Mouse (Mus musculus): ENCODE results near the gene Cd164l2. TPM values are rescaled to one million over a fixed set of nuclear protein-coding genes. Genes with fewer than 3 reads are reported as not detected.

Gene Cd164l2
- total and polyA plus RNA-seq, 3 experiments: not detected

- no peak for DNase-seq (ENCODE audit: low spot score)
- TF ChIP-seq GATA2 (IDR thresholded peaks at IDR 0.05; ENCODE audit: borderline replicate concordance, low read depth, low read length) (no peak), CTCF (IDR thresholded peaks at IDR 0.05; ENCODE audit: low read depth, low read length) (no peak), TAL1 (conservative IDR thresholded peaks at IDR 0.05; ENCODE audit: low read depth, low read length) (no peak), GATA1 (IDR thresholded peaks at IDR 0.05; ENCODE audit: borderline replicate concordance, low read length) (no peak), POLR2AphosphoS5 (IDR thresholded peaks at IDR 0.05; ENCODE audit: insufficient replicate concordance, low read depth, low read length) (no peak)
- H3K36me3 ChIP-seq (replicated peaks): peaks cover 82% of the 10 kb centered on the region
Measured at GRCm38 (mm10) chr4:133197355-133197754, 14.6 kb upstream of the Cd164l2 start.

DNA sequence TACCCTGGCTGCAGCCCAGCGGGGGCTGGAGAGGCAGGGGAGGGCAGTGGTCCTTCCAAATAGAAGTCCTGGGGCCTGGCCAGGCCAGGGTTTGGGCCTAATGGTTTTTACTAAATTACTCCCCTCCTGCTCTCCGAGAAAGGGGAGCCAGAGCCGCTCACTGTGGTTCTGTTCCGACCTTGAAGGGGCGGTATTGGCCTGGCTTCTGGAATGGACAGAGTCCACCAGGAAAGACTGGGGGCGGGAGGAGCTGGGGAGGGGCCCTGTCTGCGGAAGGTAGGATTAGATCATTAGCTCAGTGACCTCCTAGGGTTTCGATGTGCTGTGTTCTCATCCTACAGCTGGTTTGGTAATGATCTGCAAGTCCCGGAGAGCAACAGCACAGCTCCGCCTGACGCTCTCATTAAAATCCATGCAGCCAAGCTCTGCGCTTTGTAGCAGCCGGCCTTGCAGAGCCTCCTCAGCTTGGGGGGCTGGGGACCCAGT is 14.1 kb upstream of the Cd164l2 start:
- Histone ChIP-seq H3K4me3 (ENCODE audit: low read depth, low read length) (no peak overlapping the region), H3K36me3 (replicated peaks) (peaks cover 77% of the 10 kb centered on the region), H3K9me3 (replicated peaks) (no peaks in the 10 kb centered on the region), H3K27me3 (ENCODE audit: insufficient read depth, low read length) (peaks cover 3% of the 10 kb centered on the region; the same call in 1 of the 2 replicates), H3K4me1 (ENCODE audit: insufficient read depth, low read depth, low read length) (peaks cover 16% of the 10 kb centered on the region)
- DNase-seq (ENCODE audit: low spot score) (no peak), ATAC-seq (ENCODE audit: extremely low read depth, insufficient number of reproducible peaks, low FRiP score, poor library complexity, severe bottlenecking) (no peak)
- TF ChIP-seq TAL1 (conservative IDR thresholded peaks at IDR 0.05; ENCODE audit: low read depth, low read length) (no peak), POLR2AphosphoS5 (IDR thresholded peaks at IDR 0.05; ENCODE audit: insufficient replicate concordance, low read depth, low read length) (no peak), CTCF (IDR thresholded peaks at IDR 0.05; ENCODE audit: low read depth, low read length) (no peak), GATA2 (IDR thresholded peaks at IDR 0.05; ENCODE audit: borderline replicate concordance, low read depth, low read length) (no peak), GATA1 (IDR thresholded peaks at IDR 0.05; ENCODE audit: borderline replicate concordance, low read length) (no peak)

More at GRCm38 (mm10) chr4:133197355-133197754, 14.6 kb upstream of the Cd164l2 start:
- Histone ChIP-seq H3K9me3 (replicated peaks) (no peaks in the 10 kb centered on the region), H3K4me1 (ENCODE audit: insufficient read depth, low read depth, low read length) (peaks cover 16% of the 10 kb centered on the region), H3K4me3 (ENCODE audit: low read depth, low read length) (no peak overlapping the region), H3K27me3 (ENCODE audit: insufficient read depth, low read length) (peaks cover 3% of the 10 kb centered on the region; the same call in 1 of the 2 replicates)
- no peak for ATAC-seq (ENCODE audit: extremely low read depth, insufficient number of reproducible peaks, low FRiP score, poor library complexity, severe bottlenecking)

DNA sequence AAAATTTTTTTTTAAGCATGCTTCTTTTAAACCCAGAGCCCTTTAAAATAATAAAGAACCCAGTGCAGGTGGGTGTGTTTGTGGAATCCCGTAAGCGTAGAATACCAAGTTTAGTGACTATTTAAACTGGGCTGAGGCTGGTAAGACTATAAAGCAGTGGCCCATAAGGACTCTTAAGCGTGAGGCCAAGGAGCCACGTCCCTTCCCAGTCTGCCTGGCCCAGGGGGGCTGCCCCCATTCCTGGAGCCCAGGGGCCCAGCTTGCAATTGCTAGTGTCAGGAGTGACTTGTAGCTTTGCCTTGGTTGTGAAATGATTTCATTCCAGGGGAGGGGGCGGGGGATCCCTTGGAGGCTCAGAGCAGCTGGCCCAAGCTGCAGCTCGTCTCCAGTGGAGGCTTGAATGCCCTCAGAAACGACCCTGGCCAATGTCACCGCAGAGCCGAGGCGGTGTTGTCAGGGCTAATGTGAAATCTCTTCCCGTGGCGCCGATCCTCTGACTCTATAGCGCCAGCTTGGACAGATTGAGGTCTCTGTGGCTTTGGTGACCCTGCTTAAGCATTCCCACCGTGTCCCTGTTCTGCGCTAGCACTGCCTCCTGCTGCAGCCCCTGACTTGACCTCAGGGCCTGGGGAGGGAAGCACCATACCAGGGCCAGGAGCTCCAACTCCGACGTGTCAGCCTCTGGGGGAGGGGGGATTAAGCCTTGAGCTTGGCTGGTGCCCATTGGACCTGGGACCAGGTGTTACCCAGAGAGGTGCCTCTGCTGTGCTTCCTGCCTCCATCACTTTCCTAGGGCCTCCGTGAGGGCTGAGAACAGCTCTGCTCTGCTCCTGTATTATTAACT is 13.4 kb upstream of the Cd164l2 start:
- Histone ChIP-seq H3K9me3 (replicated peaks) (no peaks in the 10 kb centered on the region), H3K4me3 (ENCODE audit: low read depth, low read length) (no peak overlapping the region), H3K36me3 (replicated peaks) (peaks cover 70% of the 10 kb centered on the region), H3K4me1 (ENCODE audit: insufficient read depth, low read depth, low read length) (peaks cover 16% of the 10 kb centered on the region), H3K27me3 (ENCODE audit: insufficient read depth, low read length) (peaks cover 3% of the 10 kb centered on the region; the same call in 1 of the 2 replicates)
- DNase-seq (ENCODE audit: low spot score): no peak
- TF ChIP-seq POLR2AphosphoS5 (IDR thresholded peaks at IDR 0.05; ENCODE audit: insufficient replicate concordance, low read depth, low read length) (no peak), CTCF (IDR thresholded peaks at IDR 0.05; ENCODE audit: low read depth, low read length) (no peak), GATA2 (IDR thresholded peaks at IDR 0.05; ENCODE audit: borderline replicate concordance, low read depth, low read length) (no peak), GATA1 (IDR thresholded peaks at IDR 0.05; ENCODE audit: borderline replicate concordance, low read length) (no peak), TAL1 (conservative IDR thresholded peaks at IDR 0.05; ENCODE audit: low read depth, low read length) (no peak)
- no peak for ATAC-seq (ENCODE audit: extremely low read depth, insufficient number of reproducible peaks, low FRiP score, poor library complexity, severe bottlenecking)

- Histone ChIP-seq H3K4me3 (ENCODE audit: low read depth, low read length) (no peak overlapping the region), H3K9me3 (replicated peaks) (no peaks in the 10 kb centered on the region), H3K4me1 (ENCODE audit: insufficient read depth, low read depth, low read length) (peaks cover 16% of the 10 kb centered on the region), H3K36me3 (replicated peaks) (peaks cover 58% of the 10 kb centered on the region), H3K27me3 (ENCODE audit: insufficient read depth, low read length) (peaks cover 8% of the 10 kb centered on the region; the same call in 1 of the 2 replicates)
- no peak for TF ChIP-seq POLR2AphosphoS5 (IDR thresholded peaks at IDR 0.05; ENCODE audit: insufficient replicate concordance, low read depth, low read length)
- TF ChIP-seq GATA2 (IDR thresholded peaks at IDR 0.05; ENCODE audit: borderline replicate concordance, low read depth, low read length): no peak
- TF ChIP-seq GATA1 (IDR thresholded peaks at IDR 0.05; ENCODE audit: borderline replicate concordance, low read length): no peak
- no peak for TF ChIP-seq TAL1 (conservative IDR thresholded peaks at IDR 0.05; ENCODE audit: low read depth, low read length)
- no peak for TF ChIP-seq CTCF (IDR thresholded peaks at IDR 0.05; ENCODE audit: low read depth, low read length)
- ATAC-seq (ENCODE audit: extremely low read depth, insufficient number of reproducible peaks, low FRiP score, poor library complexity, severe bottlenecking) (no peak), DNase-seq (ENCODE audit: low spot score) (no peak)
Measured at GRCm38 (mm10) chr4:133199743-133200142, 12.2 kb upstream of the Cd164l2 start.

DNA sequence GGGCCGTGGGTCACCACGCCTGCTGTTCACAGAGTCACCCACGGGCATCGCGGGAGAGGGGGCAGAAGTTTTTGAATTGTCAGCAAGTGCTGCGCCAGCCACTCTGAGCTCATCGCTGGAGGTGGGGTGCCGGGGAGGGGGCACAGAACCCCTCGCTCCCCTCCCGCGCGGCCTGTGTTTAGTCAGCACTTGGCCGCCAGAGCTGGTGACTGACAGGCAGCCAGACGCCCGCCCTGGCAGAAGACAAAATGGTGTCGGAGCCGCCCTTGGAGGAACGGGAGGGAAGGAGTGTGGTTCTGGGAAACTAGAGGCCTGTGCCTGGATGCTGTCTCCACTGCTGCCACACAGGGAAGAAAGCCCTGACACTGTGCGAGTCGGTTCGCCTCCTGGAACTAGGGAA is 11.6 kb upstream of the Cd164l2 start:
- Histone ChIP-seq H3K4me1 (ENCODE audit: insufficient read depth, low read depth, low read length) (peaks cover 16% of the 10 kb centered on the region), H3K9me3 (replicated peaks) (no peaks in the 10 kb centered on the region), H3K4me3 (ENCODE audit: low read depth, low read length) (no peak overlapping the region), H3K27me3 (ENCODE audit: insufficient read depth, low read length) (peaks cover 9% of the 10 kb centered on the region; the same call in 1 of the 2 replicates), H3K36me3 (replicated peaks) (peaks cover 52% of the 10 kb centered on the region)
- no peak for ATAC-seq (ENCODE audit: extremely low read depth, insufficient number of reproducible peaks, low FRiP score, poor library complexity, severe bottlenecking)
- no peak for DNase-seq (ENCODE audit: low spot score)
- no peak for TF ChIP-seq GATA2 (IDR thresholded peaks at IDR 0.05; ENCODE audit: borderline replicate concordance, low read depth, low read length)
- TF ChIP-seq CTCF (IDR thresholded peaks at IDR 0.05; ENCODE audit: low read depth, low read length): no peak
- no peak for TF ChIP-seq POLR2AphosphoS5 (IDR thresholded peaks at IDR 0.05; ENCODE audit: insufficient replicate concordance, low read depth, low read length)

DNA sequence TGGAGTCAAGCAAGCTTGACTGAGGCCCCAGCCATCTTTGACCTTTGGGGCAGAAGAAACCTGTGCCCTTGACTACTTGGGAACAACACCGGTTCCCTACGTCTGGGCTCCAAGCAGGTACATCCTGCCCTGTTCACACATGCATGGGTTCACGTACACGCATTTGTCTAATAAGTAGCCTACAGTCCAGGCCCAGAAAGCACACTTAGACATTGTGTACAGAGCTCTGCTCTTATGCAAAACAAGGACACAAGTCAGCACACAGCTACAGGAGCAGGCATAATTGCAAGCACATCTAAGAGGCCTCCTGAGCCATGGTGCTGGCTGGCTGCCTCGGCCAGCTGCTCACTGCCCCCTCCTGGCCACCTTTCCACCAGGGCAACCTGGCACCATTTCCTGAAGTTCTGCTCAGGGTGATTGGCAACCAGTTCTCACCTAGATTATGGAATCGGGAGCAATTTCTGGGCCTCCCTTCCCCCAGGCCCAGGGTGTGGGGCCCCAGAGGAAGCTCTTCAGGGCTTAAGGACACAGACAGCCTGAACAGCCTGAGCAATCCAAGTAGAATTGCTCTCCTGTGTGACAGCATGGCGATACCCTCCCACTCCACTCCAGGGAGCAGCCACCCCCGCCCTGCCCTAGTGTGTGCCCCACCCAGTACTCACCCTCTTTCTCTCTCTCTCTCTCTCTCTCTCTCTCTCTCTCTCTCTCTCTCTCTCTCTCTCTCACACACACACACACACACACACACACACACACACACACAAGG is 10.7 kb upstream of the Cd164l2 start:
- Histone ChIP-seq H3K4me1 (ENCODE audit: insufficient read depth, low read depth, low read length) (peaks cover 16% of the 10 kb centered on the region), H3K4me3 (ENCODE audit: low read depth, low read length) (peak overlapping the region; percentile 15; the same call in 1 of the 2 replicates), H3K36me3 (replicated peaks) (peaks cover 44% of the 10 kb centered on the region), H3K27me3 (ENCODE audit: insufficient read depth, low read length) (peaks cover 11% of the 10 kb centered on the region; the same call in 1 of the 2 replicates), H3K9me3 (replicated peaks) (no peaks in the 10 kb centered on the region)
- no peak for ATAC-seq (ENCODE audit: extremely low read depth, insufficient number of reproducible peaks, low FRiP score, poor library complexity, severe bottlenecking)
- no peak for DNase-seq (ENCODE audit: low spot score)
- TF ChIP-seq CTCF (IDR thresholded peaks at IDR 0.05; ENCODE audit: low read depth, low read length) (no peak), TAL1 (conservative IDR thresholded peaks at IDR 0.05; ENCODE audit: low read depth, low read length) (no peak), POLR2AphosphoS5 (IDR thresholded peaks at IDR 0.05; ENCODE audit: insufficient replicate concordance, low read depth, low read length) (no peak), GATA2 (IDR thresholded peaks at IDR 0.05; ENCODE audit: borderline replicate concordance, low read depth, low read length) (no peak), GATA1 (IDR thresholded peaks at IDR 0.05; ENCODE audit: borderline replicate concordance, low read length) (no peak)
